Mouse (Mus musculus) spleen, adult 2 months (tissue): ENCODE measurements around the gene Vdac1. TPM values are rescaled to one million over a fixed set of nuclear protein-coding genes. Genes with fewer than 3 reads are reported as not detected.

Experiments
- DNase-seq, 2 experiments: peaks; one replicate each; pipeline versions ENCODE4 v3.0.0 to v3.0.0-alpha.2; 2012 to 2021; ENCODE audit warnings: low spot score in 2 of 2, low read depth in 1 of 2
- H3K27ac ChIP-seq: fragments of 200-500 bp; 2 replicates; pipeline ENCODE4 v1.5.1; 2012; ENCODE audit warnings: low read length, inconsistent platforms; ENCODE audit not compliant: insufficient read depth
- H3K27me3 ChIP-seq: fragments of 200-500 bp; 2 replicates; pipeline ENCODE4 v1.6.1; 2012; ENCODE audit warnings: mild to moderate bottlenecking, moderate library complexity, low read length, inconsistent platforms; ENCODE audit not compliant: control insufficient read depth, insufficient read depth
- H3K36me3 ChIP-seq: fragments of 200-500 bp; 2 replicates; pipeline ENCODE4 v1.6.1; 2012; ENCODE audit warnings: mild to moderate bottlenecking, low read length, inconsistent platforms; ENCODE audit not compliant: control insufficient read depth, insufficient read depth
- H3K4me1 ChIP-seq: fragments of 200-500 bp; 2 replicates; pipeline ENCODE4 v1.6.1; 2011; ENCODE audit warnings: inconsistent platforms; ENCODE audit not compliant: control insufficient read depth, insufficient read depth, insufficient read length
- H3K4me3 ChIP-seq: fragments of 200-500 bp; 2 replicates; pipeline ENCODE4 v1.5.1; 2011; ENCODE audit warnings: mild to moderate bottlenecking, inconsistent platforms; ENCODE audit not compliant: insufficient read depth, insufficient read length; ENCODE audit errors: extremely low read depth
- CTCF ChIP-seq: fragments of 200-500 bp; IDR thresholded peaks from 2 replicates; pipeline ENCODE4 v1.5.1; 2011; ENCODE audit warnings: mild to moderate bottlenecking, inconsistent platforms; ENCODE audit not compliant: insufficient read depth, insufficient read length, insufficient replicate concordance; ENCODE audit errors: extremely low read depth
- POLR2A ChIP-seq: fragments of 200-500 bp; IDR thresholded peaks from 2 replicates; pipeline ENCODE4 v1.6.1; 2011; ENCODE audit warnings: low read depth, low read length, inconsistent platforms
- WGBS: fragments of 180-500 bp; shearing (Covaris S2); methylation state at CpG from one replicate; pipeline ENCODE4 v1.1.7; 2018; 5-methylcytosine and 5-hydroxymethylcytosine counted together
- polyA plus RNA-seq: library from polyadenylated mRNA; depleted of rRNA; stranded (reverse); fragments of >200 nt; gene quantifications from 2 replicates; pipeline ENCODE4 v1.2.3, GENCODE M21; 2012

Gene Vdac1
- polyA plus RNA-seq, 1 experiment = 17.2 TPM

- no peak overlapping the region for H3K4me3 ChIP-seq
- H3K27me3 ChIP-seq = no peaks in the 10 kb centered on the region
- no peak for DNase-seq
- H3K27ac ChIP-seq = peak overlapping the region; percentile 43; the same call in 1 of the 2 replicates
- no peaks in the 10 kb centered on the region for H3K36me3 ChIP-seq
- peaks cover 6% of the 10 kb centered on the region; the same call in 1 of the 2 replicates for H3K4me1 ChIP-seq
- TF ChIP-seq POLR2A (no peak), CTCF (no peak)
- WGBS = 47% methylated on average over 5 of the region's 5 CpGs
Measured at GRCm38 (mm10) chr11:52341476-52341875, 19.2 kb upstream of the Vdac1 start.

GRCm38 (mm10) chr11:52342296-52342695, 18.4 kb upstream of the Vdac1 start:
- DNase-seq = no peak
- H3K4me3 ChIP-seq = no peak overlapping the region
- H3K27ac ChIP-seq = peak overlapping the region; percentile 43; the same call in 1 of the 2 replicates
- peaks cover 6% of the 10 kb centered on the region; the same call in 1 of the 2 replicates for H3K4me1 ChIP-seq
- H3K36me3 ChIP-seq = no peaks in the 10 kb centered on the region
- TF ChIP-seq CTCF = no peak
- no peak for TF ChIP-seq POLR2A
- H3K27me3 ChIP-seq = no peaks in the 10 kb centered on the region
- 76% methylated on average over 4 of the region's 4 CpGs for WGBS

- TF ChIP-seq CTCF (peak; percentile 63; the same call in 1 of the 2 replicates), POLR2A (no peak)
- Histone ChIP-seq H3K36me3 (no peaks in the 10 kb centered on the region), H3K27me3 (no peaks in the 10 kb centered on the region), H3K4me1 (peaks cover 6% of the 10 kb centered on the region; the same call in 1 of the 2 replicates), H3K4me3 (no peak overlapping the region), H3K27ac (no peak overlapping the region)
- WGBS = 2% methylated on average over 6 of the region's 6 CpGs
- peak; percentile 65 to 71 for DNase-seq
Measured at GRCm38 (mm10) chr11:52343162-52343561, 17.5 kb upstream of the Vdac1 start.

GRCm38 (mm10) chr11:52344991-52345777, 15.5 kb upstream of the Vdac1 start:
- DNase-seq = no peak
- TF ChIP-seq POLR2A = no peak
- no peak for TF ChIP-seq CTCF
- Histone ChIP-seq H3K36me3 (no peaks in the 10 kb centered on the region), H3K4me3 (no peak overlapping the region), H3K27ac (no peak overlapping the region), H3K27me3 (no peaks in the 10 kb centered on the region), H3K4me1 (no peaks in the 10 kb centered on the region)
- WGBS = 76% methylated on average over 12 of the region's 12 CpGs

GRCm38 (mm10) chr11:52345939-52346634, 14.6 kb upstream of the Vdac1 start:
- Histone ChIP-seq H3K27ac (no peak overlapping the region), H3K36me3 (no peaks in the 10 kb centered on the region), H3K4me3 (no peak overlapping the region), H3K4me1 (no peaks in the 10 kb centered on the region), H3K27me3 (no peaks in the 10 kb centered on the region)
- no peak for TF ChIP-seq POLR2A
- peak; percentile 90; the same call in 1 of the 2 replicates for TF ChIP-seq CTCF
- 12% methylated on average over 12 of the region's 12 CpGs for WGBS
- peak; percentile 69 to 75 for DNase-seq

DNA sequence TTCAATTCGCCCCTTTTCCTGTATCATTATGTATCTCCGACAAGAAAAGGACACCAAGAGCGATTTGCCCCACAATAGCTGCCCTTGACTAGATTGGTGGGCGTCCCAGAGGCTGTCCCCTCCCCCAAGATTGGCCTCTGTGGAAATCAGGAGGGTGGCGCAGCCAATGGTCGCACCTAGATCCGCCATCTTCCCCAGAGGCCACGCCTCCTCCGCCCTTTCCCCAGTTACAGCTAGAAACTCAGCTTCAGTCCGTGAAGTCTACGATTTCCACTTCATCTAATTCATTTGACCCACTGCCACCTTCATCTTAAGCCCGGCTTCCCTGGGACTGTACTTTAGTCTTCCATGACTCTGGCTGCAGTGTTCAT, 14.0 kb upstream of the Vdac1 start:
- H3K27ac ChIP-seq = no peak overlapping the region
- no peak for DNase-seq
- WGBS = 6% methylated on average over 12 of the region's 12 CpGs

DNA sequence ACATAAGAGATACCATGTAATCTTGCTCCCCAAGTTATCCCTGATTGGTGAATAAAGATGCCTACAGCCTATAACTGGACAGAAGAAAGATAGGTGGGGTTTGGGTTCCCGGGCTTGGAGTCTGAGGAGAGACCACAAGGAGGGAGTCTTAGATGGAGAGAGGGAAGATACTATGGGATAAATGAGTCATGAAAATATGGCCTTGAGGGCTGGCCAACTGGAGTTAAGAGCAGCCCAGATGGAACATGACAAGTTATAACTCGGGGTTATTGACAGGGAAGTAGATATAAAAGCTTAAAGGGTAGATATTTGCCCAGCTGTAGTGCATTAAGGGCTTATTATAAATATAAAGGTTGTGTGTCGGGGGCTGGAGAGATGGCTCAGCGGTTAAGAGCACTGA, 12.5 kb upstream of the Vdac1 start:
- no peak for DNase-seq
- no peaks in the 10 kb centered on the region for H3K36me3 ChIP-seq
- H3K27ac ChIP-seq = no peak overlapping the region
- no peak for TF ChIP-seq CTCF
- TF ChIP-seq POLR2A = no peak
- 85% methylated on average over 4 of the region's 4 CpGs for WGBS
- no peaks in the 10 kb centered on the region for H3K4me1 ChIP-seq
- no peak overlapping the region for H3K4me3 ChIP-seq
- H3K27me3 ChIP-seq = no peaks in the 10 kb centered on the region

More for the DNA sequence above, 14.0 kb upstream of the Vdac1 start:
- Histone ChIP-seq H3K4me3 (peak overlapping the region; percentile 32; the same call in 1 of the 2 replicates), H3K27me3 (no peaks in the 10 kb centered on the region), H3K4me1 (no peaks in the 10 kb centered on the region), H3K36me3 (no peaks in the 10 kb centered on the region)
- no peak for TF ChIP-seq POLR2A
- no peak for TF ChIP-seq CTCF
